Mouse (Mus musculus) lung, postnatal 25 days (tissue): ENCODE data around the gene Cdh24.

Source experiments
- DNase-seq: peaks from one replicate; pipeline ENCODE4 v3.0.0; 2022; ENCODE audit warnings: low spot score

Gene Cdh24

GRCm38 (mm10) chr14:54641305-54641969 is at the start of gene Cdh24:
Gene Cdh24 (minus strand): TSS chr14:54641364.
- DNase-seq, result peak; percentile 91

- no peak for DNase-seq
These were observed 46.1 kb upstream of the Cdh24 start for GRCm38 (mm10) chr14:54687251-54687650.

- peak; percentile 100 for DNase-seq
These were observed 45.5 kb upstream of the Cdh24 start, which contains the start of gene Acin1 for GRCm38 (mm10) chr14:54686522-54687143. Gene Acin1 (minus strand): TSS chr14:54686931.

GRCm38 (mm10) chr14:54686063-54686521 is 44.9 kb upstream of the Cdh24 start, which contains the start of gene 1700123O20Rik:
Gene 1700123O20Rik (plus strand): TSS chr14:54686216.
- DNase-seq, result peak; percentile 77

GRCm38 (mm10) chr14:54685471-54685870 is 44.3 kb upstream of the Cdh24 start:
- DNase-seq, result no peak

- DNase-seq, result no peak
These were observed 41.2 kb upstream of the Cdh24 start for GRCm38 (mm10) chr14:54682396-54682795.

GRCm38 (mm10) chr14:54678657-54679304 is 37.6 kb upstream of the Cdh24 start:
- no peak for DNase-seq

GRCm38 (mm10) chr14:54676290-54676689 is 35.1 kb upstream of the Cdh24 start:
- no peak for DNase-seq

GRCm38 (mm10) chr14:54674317-54674716 is 33.2 kb upstream of the Cdh24 start:
- DNase-seq, result peak; percentile 44

- DNase-seq, result peak; percentile 65
These were observed 28.2 kb upstream of the Cdh24 start for GRCm38 (mm10) chr14:54669381-54669780.

- no peak for DNase-seq
These were observed 23.5 kb upstream of the Cdh24 start for GRCm38 (mm10) chr14:54664477-54665222.

- peak; percentile 38 for DNase-seq
These were observed 18.8 kb upstream of the Cdh24 start for GRCm38 (mm10) chr14:54660009-54660408.

- peak; percentile 90 for DNase-seq
These were observed 12.3 kb upstream of the Cdh24 start for GRCm38 (mm10) chr14:54653496-54653895.

- no peak for DNase-seq
These were observed 11.6 kb upstream of the Cdh24 start for GRCm38 (mm10) chr14:54652787-54653186.

GRCm38 (mm10) chr14:54651556-54651955 is 10.4 kb upstream of the Cdh24 start:
- DNase-seq, result no peak

GRCm38 (mm10) chr14:54650621-54651454 is 9.7 kb upstream of the Cdh24 start:
- DNase-seq, result peak; percentile 91

- no peak for DNase-seq
These were observed 6.7 kb upstream of the Cdh24 start for GRCm38 (mm10) chr14:54647900-54648299.

- DNase-seq, result peak; percentile 65
These were observed 5.9 kb upstream of the Cdh24 start for GRCm38 (mm10) chr14:54646898-54647636.

GRCm38 (mm10) chr14:54646455-54646854 is 5.3 kb upstream of the Cdh24 start:
- DNase-seq, result no peak

GRCm38 (mm10) chr14:54644294-54644693 is 3.1 kb upstream of the Cdh24 start:
- no peak for DNase-seq

- no peak for DNase-seq
These were observed 1.8 kb upstream of the Cdh24 start for GRCm38 (mm10) chr14:54643011-54643410.
